Mouse (Mus musculus) small intestine, adult 2 months (tissue): Measurements from ENCODE around the gene Slc30a2. TPM values are rescaled to one million over a fixed set of nuclear protein-coding genes. Genes with fewer than 3 reads are reported as not detected.
"Not testable (repeated sequence)": the region's sequence is repeated elsewhere in the genome, so short reads cannot be mapped to it uniquely, and the experiment has no call there.

ENCODE experiments used
- H3K27ac ChIP-seq: fragments of 200-500 bp; 2 replicates; pipeline ENCODE4 v1.5.1; 2012; ENCODE audit warnings: low read depth, low read length, control low read depth, inconsistent platforms; ENCODE audit not compliant: insufficient read depth
- H3K27me3 ChIP-seq: fragments of 200-500 bp; 2 replicates; pipeline ENCODE4 v1.6.1; 2012; ENCODE audit warnings: mild to moderate bottlenecking, moderate library complexity, low read length, inconsistent platforms; ENCODE audit not compliant: control insufficient read depth, insufficient read depth
- H3K36me3 ChIP-seq: fragments of 200-500 bp; 2 replicates; pipeline ENCODE4 v1.6.1; 2012; ENCODE audit warnings: mild to moderate bottlenecking, low read length, control low read depth, inconsistent platforms; ENCODE audit not compliant: control insufficient read depth, insufficient read depth
- H3K4me1 ChIP-seq: fragments of 200-500 bp; 2 replicates; pipeline ENCODE4 v1.6.1; 2012; ENCODE audit warnings: low read length, inconsistent platforms, mixed read lengths; ENCODE audit not compliant: control insufficient read depth, insufficient read depth, insufficient read length
- H3K4me3 ChIP-seq: fragments of 200-500 bp; 2 replicates; pipeline ENCODE4 v1.5.1; 2012; ENCODE audit warnings: low read depth, mild to moderate bottlenecking, control low read depth, inconsistent platforms, low read length, moderate library complexity
- CTCF ChIP-seq: fragments of 200-500 bp; IDR thresholded peaks from 2 replicates; pipeline ENCODE4 v1.5.1; 2012; ENCODE audit warnings: low read depth, mild to moderate bottlenecking, control low read depth, inconsistent platforms, low read length, moderate library complexity, mixed read lengths; ENCODE audit not compliant: insufficient replicate concordance, insufficient read length; ENCODE audit errors: extremely low read depth
- POLR2A ChIP-seq: fragments of 200-500 bp; IDR thresholded peaks from 2 replicates; pipeline ENCODE4 v1.6.1; 2012; ENCODE audit warnings: low read depth, mild to moderate bottlenecking, control low read depth, inconsistent platforms, low read length, moderate library complexity
- WGBS: fragments of 180-500 bp; shearing (Covaris S2); methylation state at CpG from one replicate; pipeline ENCODE4 v1.1.7; 2018; 5-methylcytosine and 5-hydroxymethylcytosine counted together
- polyA plus RNA-seq: library from polyadenylated mRNA; depleted of rRNA; stranded (reverse); fragments of >200 nt; gene quantifications from 2 replicates; pipeline ENCODE4 v1.2.3, GENCODE M21; 2012; rRNA removed

Gene Slc30a2
- 25.8 and 57.1 TPM in 2 replicates for polyA plus RNA-seq

GRCm38 (mm10) chr4:134343071-134344031 is at the start of gene Slc30a2:
Gene Slc30a2, plus strand, starts transcription at chr4:134343181.
- H3K36me3 ChIP-seq, result peaks cover 6% of the 10 kb centered on the region
- H3K27ac ChIP-seq, result peak within 1 kb of the TSS; percentile 92
- 2% methylated on average over 61 of the region's 61 CpGs for WGBS
- TF ChIP-seq CTCF (no peak), POLR2A (no peak; the same call in 1 of the 2 replicates)
- peaks cover 2% of the 10 kb centered on the region; the same call in 1 of the 2 replicates for H3K27me3 ChIP-seq
- peaks cover 18% of the 10 kb centered on the region for H3K4me1 ChIP-seq
- peak within 1 kb of the TSS; percentile 69 for H3K4me3 ChIP-seq

GRCm38 (mm10) chr4:134293692-134294163 is 49.3 kb upstream of the Slc30a2 start:
- H3K27me3 ChIP-seq, result no peaks in the 10 kb centered on the region
- no peaks in the 10 kb centered on the region for H3K36me3 ChIP-seq
- no peak overlapping the region for H3K27ac ChIP-seq
- no peaks in the 10 kb centered on the region; the same call in 1 of the 2 replicates for H3K4me1 ChIP-seq
- TF ChIP-seq POLR2A (no peak), CTCF (no peak)
- WGBS, result 61% methylated on average over 9 of the region's 9 CpGs
- no peak overlapping the region for H3K4me3 ChIP-seq

- H3K4me3 ChIP-seq, H3K36me3 ChIP-seq, H3K27me3 ChIP-seq, H3K27ac ChIP-seq, H3K4me1 ChIP-seq: not testable (repeated sequence)
- WGBS, result 91% methylated on average over 4 of the region's 4 CpGs
Observed at GRCm38 (mm10) chr4:134296096-134296495, 46.9 kb upstream of the Slc30a2 start.

GRCm38 (mm10) chr4:134296523-134296922 is 46.5 kb upstream of the Slc30a2 start:
- H3K36me3 ChIP-seq, result no peaks in the 10 kb centered on the region
- 93% methylated on average over 4 of the region's 4 CpGs for WGBS
- H3K4me3 ChIP-seq, result no peak overlapping the region
- no peak overlapping the region for H3K27ac ChIP-seq
- TF ChIP-seq CTCF (no peak), POLR2A (no peak)
- no peaks in the 10 kb centered on the region for H3K4me1 ChIP-seq
- H3K27me3 ChIP-seq, result no peaks in the 10 kb centered on the region

GRCm38 (mm10) chr4:134297369-134297768 is 45.6 kb upstream of the Slc30a2 start:
- Histone ChIP-seq H3K27ac (no peak overlapping the region), H3K4me1 (no peaks in the 10 kb centered on the region), H3K4me3 (no peak overlapping the region), H3K36me3 (no peaks in the 10 kb centered on the region), H3K27me3 (no peaks in the 10 kb centered on the region)
- 40% methylated on average over 8 of the region's 8 CpGs for WGBS
- no peak for TF ChIP-seq POLR2A
- no peak for TF ChIP-seq CTCF

- TF ChIP-seq CTCF, result no peak
- no peak for TF ChIP-seq POLR2A
- Histone ChIP-seq H3K27ac (no peak overlapping the region), H3K36me3 (no peaks in the 10 kb centered on the region), H3K4me1 (no peaks in the 10 kb centered on the region), H3K4me3 (no peak overlapping the region), H3K27me3 (no peaks in the 10 kb centered on the region)
- WGBS, result 85% methylated on average over 19 of the region's 19 CpGs
Observed at GRCm38 (mm10) chr4:134298626-134299497, 44.1 kb upstream of the Slc30a2 start.

- Histone ChIP-seq H3K36me3 (no peaks in the 10 kb centered on the region), H3K27me3 (no peaks in the 10 kb centered on the region), H3K27ac (no peak overlapping the region), H3K4me3 (no peak overlapping the region), H3K4me1 (no peaks in the 10 kb centered on the region; the same call in 1 of the 2 replicates)
- 71% methylated on average over 4 of the region's 4 CpGs for WGBS
- TF ChIP-seq CTCF (no peak), POLR2A (no peak)
Observed at GRCm38 (mm10) chr4:134299498-134299810, 43.5 kb upstream of the Slc30a2 start.
